Mouse (Mus musculus) liver, embryonic 13.5 days (tissue): ENCODE results near the gene Creg2. TPM values are rescaled to one million over a fixed set of nuclear protein-coding genes. Genes with fewer than 3 reads are reported as not detected.
"Not testable (repeated sequence)": the region's sequence is repeated elsewhere in the genome, so short reads cannot be mapped to it uniquely, and the experiment has no call there.

ENCODE experiments used
- ATAC-seq: fragments of 200-750 bp; cut with Nextera tagmentation; 2 replicates; pipeline ENCODE4 v1.8.0; 2017; ENCODE audit warnings: low read depth, mild to moderate bottlenecking, moderate number of reproducible peaks, moderate library complexity
- DNase-seq: peaks from one replicate; pipeline ENCODE4 v3.0.0; 2022
- H3K27ac ChIP-seq: fragments of 300-500 bp; sonication (generic); 2 replicates; pipeline ENCODE4 v1.5.1; 2015; ENCODE audit warnings: moderate library complexity, mild to moderate bottlenecking, inconsistent platforms
- H3K27me3 ChIP-seq: fragments of 300-500 bp; sonication (generic); 2 replicates; pipeline ENCODE4 v1.6.1; 2015; ENCODE audit warnings: mild to moderate bottlenecking, inconsistent platforms
- H3K36me3 ChIP-seq: fragments of 300-500 bp; sonication (generic); 2 replicates; pipeline ENCODE4 v1.6.1; 2015; ENCODE audit warnings: mild to moderate bottlenecking, inconsistent platforms
- H3K4me1 ChIP-seq: fragments of 300-500 bp; sonication (generic); replicated peaks from 2 replicates; pipeline ENCODE4 v1.6.1; 2015; ENCODE audit warnings: inconsistent platforms
- H3K4me2 ChIP-seq: fragments of 300-500 bp; sonication (generic); 2 replicates; pipeline ENCODE4 v1.6.1; 2015; ENCODE audit warnings: inconsistent platforms, mild to moderate bottlenecking, moderate library complexity
- H3K4me3 ChIP-seq: fragments of 300-500 bp; sonication (generic); replicated peaks from 2 replicates; pipeline ENCODE4 v1.5.1; 2015; ENCODE audit warnings: mild to moderate bottlenecking, inconsistent platforms
- H3K9ac ChIP-seq: fragments of 300-500 bp; sonication (generic); 2 replicates; pipeline ENCODE4 v1.6.1; 2015; ENCODE audit warnings: mild to moderate bottlenecking, inconsistent platforms
- H3K9me3 ChIP-seq: fragments of 300-500 bp; sonication (generic); replicated peaks from 2 replicates; pipeline ENCODE4 v1.6.1; 2016; ENCODE audit warnings: inconsistent platforms
- WGBS: fragments of 180-500 bp; shearing (Covaris S2); methylation state at CpG from one replicate; pipeline ENCODE4 v1.1.7; 2015; ENCODE audit not compliant: insufficient replicate concordance; 5-methylcytosine and 5-hydroxymethylcytosine counted together
- polyA plus RNA-seq: library from polyadenylated mRNA; unstranded; fragments of >200 nt; fragmentation: Nextera tagmentation; extraction: Ambion mirVana; gene quantifications from 2 replicates; pipeline ENCODE4 v1.2.1, GENCODE M21; 2015

Gene Creg2
- polyA plus RNA-seq, 1 experiment from 2014 or later: 0.03 TPM

DNA sequence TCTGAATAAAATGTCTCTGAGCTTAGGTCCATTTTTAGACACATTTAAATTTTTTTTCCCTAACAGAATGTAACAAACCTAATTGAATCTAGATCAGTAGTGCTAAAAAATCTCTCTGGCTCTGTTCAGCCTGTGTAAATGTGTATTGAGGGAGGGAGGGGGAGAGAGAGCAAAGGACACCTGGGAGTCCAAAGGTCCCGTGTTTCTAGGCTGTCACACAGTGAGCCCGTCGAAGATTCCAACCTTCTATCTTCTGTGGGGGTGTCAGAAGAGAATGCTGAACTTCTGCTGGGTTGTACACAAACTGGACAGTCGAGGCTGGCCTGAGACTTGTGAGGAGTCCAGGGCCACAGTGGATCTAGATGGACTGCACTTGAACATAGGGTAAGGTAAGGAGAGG is 59.2 kb downstream of the Creg2 start:
- WGBS: 54% methylated on average over 4 of the region's 4 CpGs
- no peaks in the 10 kb centered on the region for H3K36me3 ChIP-seq
- H3K4me2 ChIP-seq: no peak overlapping the region
- no peak overlapping the region for H3K4me3 ChIP-seq
- no peak overlapping the region for H3K9ac ChIP-seq
- DNase-seq (no peak), ATAC-seq (peak; percentile 72)
- H3K27ac ChIP-seq: no peak overlapping the region
- no peaks in the 10 kb centered on the region for H3K27me3 ChIP-seq
- no peaks in the 10 kb centered on the region for H3K9me3 ChIP-seq
- H3K4me1 ChIP-seq: 0 out of 2 replicates have a peak, but pooled peaks cover 2% of the 10 kb centered on the region

DNA sequence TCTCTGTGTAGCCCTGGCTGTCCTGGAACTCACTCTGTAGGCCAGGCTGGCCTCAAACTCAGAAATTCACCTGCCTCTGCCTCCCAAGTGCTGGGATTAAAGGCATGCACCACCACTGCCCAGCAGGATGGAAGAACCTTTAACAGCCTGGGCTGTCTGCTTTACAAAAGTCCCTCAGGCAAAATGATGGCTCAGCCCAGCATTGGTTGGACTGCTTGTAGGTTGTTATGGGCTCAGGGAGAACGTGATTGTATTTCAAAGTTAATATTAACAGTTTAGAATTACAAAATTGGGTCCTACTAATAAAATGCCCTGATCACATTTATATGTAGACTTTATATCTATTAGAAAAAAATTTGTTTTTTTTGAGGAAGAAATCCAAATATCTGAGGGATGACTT is 59.7 kb downstream of the Creg2 start:
- H3K9ac ChIP-seq, H3K36me3 ChIP-seq, DNase-seq, H3K27me3 ChIP-seq, H3K9me3 ChIP-seq, H3K4me1 ChIP-seq, H3K27ac ChIP-seq, H3K4me2 ChIP-seq, ATAC-seq, H3K4me3 ChIP-seq: not testable (repeated sequence)
- WGBS: 43% methylated on average over 1 of the region's 1 CpGs

DNA sequence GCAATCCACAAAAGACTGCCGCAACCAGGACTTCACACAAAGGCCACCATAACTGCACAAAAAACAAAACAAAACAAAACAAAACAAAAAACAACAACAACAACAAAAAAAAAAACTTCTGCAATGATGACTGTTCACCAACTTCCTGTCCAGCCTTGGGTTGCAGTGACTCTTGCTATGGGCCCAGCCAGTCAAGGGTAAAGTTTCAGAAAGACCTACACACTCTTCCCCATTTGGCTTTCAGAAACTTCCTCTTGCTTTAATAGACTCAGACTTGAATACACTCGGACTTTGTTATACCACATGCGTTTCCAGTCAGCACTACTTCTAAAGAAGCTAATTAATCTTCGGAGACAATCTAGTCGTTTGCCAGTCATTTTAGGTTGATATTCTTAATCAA is 61.1 kb downstream of the Creg2 start:
- Histone ChIP-seq H3K36me3 (no peaks in the 10 kb centered on the region), H3K9me3 (no peaks in the 10 kb centered on the region), H3K4me3 (no peak overlapping the region), H3K27me3 (no peaks in the 10 kb centered on the region), H3K4me2 (no peak overlapping the region), H3K4me1 (0 out of 2 replicates have a peak, but pooled peaks cover 2% of the 10 kb centered on the region), H3K9ac (no peak overlapping the region), H3K27ac (no peak overlapping the region)
- WGBS: 39% methylated on average over 5 of the region's 5 CpGs
- no peak for DNase-seq
- no peak for ATAC-seq

DNA sequence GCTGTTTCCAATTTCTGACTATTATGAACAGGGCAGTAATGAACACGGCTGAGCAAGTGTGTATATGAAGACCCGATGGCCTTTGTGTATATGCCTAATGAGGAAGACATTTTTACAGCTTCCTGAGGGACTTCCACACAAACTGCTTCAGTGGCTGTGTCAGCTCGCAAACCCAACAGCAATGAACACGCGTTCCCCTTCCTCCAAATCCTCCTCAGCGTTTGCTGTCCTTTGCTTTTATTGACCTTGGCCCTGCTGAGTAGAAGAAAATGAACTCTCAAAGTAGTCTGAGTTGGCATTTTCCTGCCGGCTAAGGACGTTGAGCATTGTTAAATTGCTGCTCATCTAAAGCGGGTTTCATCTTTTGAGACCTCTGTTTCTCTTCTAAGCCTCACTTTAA is 65.9 kb downstream of the Creg2 start:
- H3K9ac ChIP-seq: no peak overlapping the region
- no peaks in the 10 kb centered on the region for H3K9me3 ChIP-seq
- H3K27me3 ChIP-seq: no peaks in the 10 kb centered on the region
- no peak for ATAC-seq
- H3K36me3 ChIP-seq: no peaks in the 10 kb centered on the region
- H3K4me3 ChIP-seq: no peak overlapping the region
- H3K4me1 ChIP-seq: no peaks in the 10 kb centered on the region
- 63% methylated on average over 9 of the region's 9 CpGs for WGBS
- no peak overlapping the region for H3K4me2 ChIP-seq
- no peak for DNase-seq
- H3K27ac ChIP-seq: no peak overlapping the region

DNA sequence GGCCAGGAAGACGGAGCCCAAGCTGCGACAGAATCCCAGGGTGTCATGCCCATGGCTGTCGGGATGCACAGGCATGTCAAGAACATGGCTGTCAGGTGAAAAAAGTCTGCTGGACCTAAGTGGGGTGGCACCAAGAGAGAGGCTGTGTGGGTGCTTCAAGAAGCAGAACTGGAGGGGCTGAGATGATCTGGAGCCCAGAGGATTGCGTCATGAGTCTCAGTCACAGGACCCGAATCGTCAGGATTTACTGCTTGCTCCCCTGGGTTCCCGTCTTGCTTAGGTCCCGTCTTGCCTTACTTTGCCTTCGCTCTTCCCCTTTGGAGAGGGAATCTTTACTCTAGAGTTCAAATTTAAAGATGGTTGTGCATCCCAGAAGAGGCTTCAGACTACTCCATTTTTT is 68.1 kb downstream of the Creg2 start:
- no peak for ATAC-seq
- Histone ChIP-seq H3K36me3 (no peaks in the 10 kb centered on the region), H3K27ac (no peak overlapping the region), H3K4me3 (no peak overlapping the region), H3K4me2 (no peak overlapping the region), H3K9ac (no peak overlapping the region), H3K27me3 (no peaks in the 10 kb centered on the region), H3K9me3 (no peaks in the 10 kb centered on the region), H3K4me1 (peaks cover 6% of the 10 kb centered on the region)
- WGBS: 70% methylated on average over 9 of the region's 9 CpGs
- no peak for DNase-seq

DNA sequence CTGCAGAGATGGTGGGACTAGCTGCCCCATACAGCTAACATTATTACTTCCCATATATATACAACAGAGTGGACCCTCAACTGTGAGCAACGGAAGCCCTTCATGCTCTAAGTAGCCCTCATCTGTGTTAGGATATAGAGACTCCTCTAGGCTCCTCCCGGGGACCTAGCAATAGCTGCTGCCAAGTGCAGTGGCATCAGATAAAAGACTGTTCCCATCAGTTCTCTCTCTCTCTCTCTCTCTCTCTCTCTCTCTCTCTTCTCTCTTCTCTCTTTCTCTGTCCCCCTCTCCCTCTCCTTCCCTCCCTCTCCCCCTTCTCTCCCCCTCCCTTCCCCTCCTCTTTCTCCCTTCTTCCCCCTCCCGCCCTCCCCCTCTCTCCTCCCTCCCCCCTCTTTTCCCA is 70.1 kb downstream of the Creg2 start:
- H3K36me3 ChIP-seq: no peaks in the 10 kb centered on the region
- H3K9me3 ChIP-seq: no peaks in the 10 kb centered on the region
- no peak overlapping the region for H3K9ac ChIP-seq
- ATAC-seq: no peak
- H3K27ac ChIP-seq: no peak overlapping the region
- no peak overlapping the region for H3K4me2 ChIP-seq
- WGBS: 44% methylated on average over 2 of the region's 3 CpGs
- DNase-seq: no peak
- no peak overlapping the region for H3K4me3 ChIP-seq
- H3K27me3 ChIP-seq: no peaks in the 10 kb centered on the region
- H3K4me1 ChIP-seq: peaks cover 21% of the 10 kb centered on the region

DNA sequence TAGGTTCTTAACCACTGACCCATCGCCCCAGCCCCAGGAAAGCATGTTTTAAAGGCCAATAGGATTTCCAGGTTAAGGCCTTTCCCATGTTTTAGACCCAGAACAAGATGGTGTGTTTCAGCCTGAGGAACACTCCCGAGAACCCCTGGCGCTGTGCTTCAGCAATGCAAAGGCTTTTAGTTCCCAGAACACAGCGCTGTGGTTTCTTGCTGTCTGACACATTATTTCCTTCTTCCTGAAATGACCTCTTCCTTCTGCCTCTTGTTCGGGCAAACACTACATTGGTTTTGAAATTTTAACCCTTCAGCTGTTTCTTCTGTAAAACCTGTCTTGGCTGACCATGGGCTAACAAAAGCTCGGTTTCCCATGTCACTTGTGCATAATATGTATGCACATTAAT is 72.1 kb downstream of the Creg2 start:
- no peak for ATAC-seq
- no peak overlapping the region for H3K4me2 ChIP-seq
- peak overlapping the region; percentile 50; the same call in 1 of the 2 replicates for H3K27ac ChIP-seq
- H3K4me3 ChIP-seq: no peak overlapping the region
- peaks cover 41% of the 10 kb centered on the region for H3K4me1 ChIP-seq
- no peaks in the 10 kb centered on the region for H3K27me3 ChIP-seq
- no peak overlapping the region for H3K9ac ChIP-seq
- 25% methylated on average over 6 of the region's 6 CpGs for WGBS
- DNase-seq: no peak
- no peaks in the 10 kb centered on the region for H3K36me3 ChIP-seq
- H3K9me3 ChIP-seq: no peaks in the 10 kb centered on the region

DNA sequence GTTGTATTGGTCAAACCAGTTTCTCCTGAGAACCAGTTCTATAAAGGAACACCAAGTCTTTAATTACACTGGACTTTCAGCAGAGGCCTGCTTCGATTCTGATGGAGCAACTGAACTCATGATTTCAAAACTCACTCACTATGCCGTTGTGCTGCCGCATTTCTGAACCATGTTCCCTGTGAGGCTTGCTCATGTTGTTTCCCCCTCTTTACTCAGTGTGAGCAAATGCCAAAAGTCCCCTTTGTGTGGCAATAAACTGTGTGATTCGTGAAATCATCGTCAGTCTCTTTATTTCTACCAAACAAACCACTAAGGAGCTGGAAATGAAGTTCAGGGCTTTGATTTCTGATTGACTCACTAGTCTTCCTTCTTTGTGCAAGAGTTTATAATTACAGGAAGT is 72.8 kb downstream of the Creg2 start:
- Histone ChIP-seq H3K27ac (peak overlapping the region; percentile 50; the same call in 1 of the 2 replicates), H3K4me3 (no peak overlapping the region), H3K27me3 (no peaks in the 10 kb centered on the region), H3K36me3 (no peaks in the 10 kb centered on the region), H3K4me2 (no peak overlapping the region), H3K9ac (no peak overlapping the region), H3K9me3 (no peaks in the 10 kb centered on the region), H3K4me1 (peaks cover 47% of the 10 kb centered on the region)
- no peak for DNase-seq
- WGBS: 66% methylated on average over 5 of the region's 5 CpGs
- no peak for ATAC-seq

DNA sequence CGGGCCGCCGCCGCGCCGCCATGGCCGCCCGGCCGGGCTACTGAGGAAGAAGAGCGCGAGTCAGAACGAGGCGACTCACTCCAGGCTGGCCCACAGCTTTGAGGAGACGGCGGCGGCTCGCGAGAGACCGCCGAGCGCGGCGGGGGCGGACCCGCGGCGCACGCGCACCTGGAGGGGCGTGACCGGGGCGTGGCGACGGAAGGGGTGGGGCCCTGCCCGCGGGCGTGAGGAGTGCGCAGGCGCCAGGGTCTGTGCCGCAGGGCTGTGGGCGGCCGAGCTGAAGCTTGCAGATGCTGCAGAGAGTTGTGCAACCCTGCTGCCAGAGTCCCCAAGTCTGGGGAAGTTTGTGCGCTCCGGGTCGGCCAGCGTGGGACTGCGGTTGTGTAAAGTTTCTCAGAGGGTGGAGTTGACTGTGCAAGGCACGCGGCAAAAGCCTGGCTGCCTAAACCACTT is 74.0 kb downstream of the Creg2 start, which contains the start of gene Rnf149:
Gene Rnf149 (minus strand): TSS at position 153 of the 453 bp plus-strand sequence.
- Histone ChIP-seq H3K36me3 (no peaks in the 10 kb centered on the region; the same call in 1 of the 2 replicates), H3K27ac (peak within 1 kb of the TSS; percentile 86), H3K9ac (peak within 1 kb of the TSS; percentile 92), H3K4me3 (peak within 1 kb of the TSS; percentile 81), H3K9me3 (no peaks in the 10 kb centered on the region), H3K4me1 (peaks cover 57% of the 10 kb centered on the region), H3K27me3 (no peaks in the 10 kb centered on the region), H3K4me2 (peak within 1 kb of the TSS; percentile 95)
- peak; percentile 92 for DNase-seq
- peak; percentile 93 for ATAC-seq
- WGBS: under 1% methylated on average over 49 of the region's 49 CpGs

DNA sequence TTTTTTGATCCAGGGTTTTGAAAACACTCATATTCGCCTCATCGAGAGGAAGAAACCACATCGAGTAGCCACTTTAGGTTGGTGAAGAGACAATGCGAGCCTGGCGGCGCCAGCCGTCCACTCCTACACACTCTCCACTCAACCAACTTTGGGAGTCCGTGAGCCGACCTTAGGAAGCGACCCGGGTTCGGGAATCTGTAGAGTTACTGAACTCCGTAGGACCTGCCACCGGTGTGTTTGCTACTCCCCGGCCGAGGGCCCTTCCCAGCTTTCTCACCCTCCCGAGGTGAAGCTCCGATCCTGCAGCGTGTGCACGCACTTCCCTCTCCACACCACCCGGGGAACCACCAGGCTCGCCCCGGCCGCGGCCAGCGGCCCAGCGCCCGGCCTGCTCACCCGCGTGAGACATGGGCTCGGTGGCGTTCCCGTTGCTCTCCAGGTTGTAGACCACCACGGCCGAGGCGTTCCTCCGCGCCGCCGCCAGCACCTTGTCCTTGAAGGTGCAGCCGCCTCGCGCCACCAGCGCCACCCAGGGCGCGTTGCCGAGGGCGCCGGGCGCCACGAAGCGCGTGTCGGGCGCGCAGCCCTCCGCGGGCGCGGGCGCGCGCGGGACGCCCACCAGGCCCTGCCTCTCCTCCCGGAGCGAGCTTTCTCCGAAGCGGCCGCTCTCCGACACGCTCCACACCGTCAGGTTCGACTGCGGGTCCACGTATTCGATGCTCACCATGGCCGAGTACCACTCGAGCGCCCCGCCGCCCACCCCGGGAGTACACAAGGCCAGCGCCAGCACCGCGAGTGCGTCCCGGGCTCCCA is 74.6 kb downstream of the Creg2 start:
- WGBS: under 1% methylated on average over 83 of the region's 88 CpGs
- Histone ChIP-seq H3K4me3 (peak overlapping the region; percentile 81), H3K36me3 (no peaks in the 10 kb centered on the region; the same call in 1 of the 2 replicates), H3K27me3 (no peaks in the 10 kb centered on the region), H3K9me3 (no peaks in the 10 kb centered on the region), H3K27ac (peak overlapping the region; percentile 86), H3K4me2 (peak overlapping the region; percentile 95), H3K4me1 (peaks cover 61% of the 10 kb centered on the region), H3K9ac (peak overlapping the region; percentile 92)
- DNase-seq (peak; percentile 42), ATAC-seq (peak; percentile 56)

DNA sequence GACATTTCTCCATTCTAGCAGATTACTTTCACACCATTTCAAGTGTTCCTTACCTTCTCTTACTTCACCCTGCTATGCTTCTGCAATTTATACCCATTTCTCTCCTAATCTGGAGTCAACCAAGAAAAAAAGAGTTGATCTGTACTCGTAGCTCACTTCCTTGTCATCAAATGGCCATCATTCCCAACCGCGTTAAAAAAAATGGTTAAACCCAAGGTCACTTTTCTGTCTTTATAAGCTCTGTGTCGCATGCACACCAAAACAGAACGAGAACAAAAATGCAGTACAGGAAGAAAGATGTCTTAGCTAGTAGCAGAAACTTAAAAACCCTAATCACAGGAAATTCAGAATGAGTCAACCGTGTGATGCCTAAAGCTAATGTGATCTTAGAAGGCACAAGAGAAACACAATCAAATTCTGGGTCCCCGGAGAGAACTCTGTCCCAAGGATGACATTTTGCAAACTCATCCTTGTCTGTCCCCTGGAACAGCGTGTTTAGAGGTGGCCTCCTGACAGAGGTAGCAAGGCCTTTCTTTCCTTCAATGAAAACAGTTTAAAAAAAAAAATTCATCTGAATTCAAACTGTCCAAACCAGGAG is 75.4 kb downstream of the Creg2 start:
- ATAC-seq: peak; percentile 18; the same call in 1 of the 2 replicates
- peak overlapping the region; percentile 86 for H3K27ac ChIP-seq
- H3K4me1 ChIP-seq: peaks cover 67% of the 10 kb centered on the region

More for the DNA sequence above, 75.4 kb downstream of the Creg2 start:
- Histone ChIP-seq H3K27me3 (no peaks in the 10 kb centered on the region), H3K36me3 (peaks cover 4% of the 10 kb centered on the region; the same call in 1 of the 2 replicates), H3K4me2 (peak overlapping the region; percentile 95), H3K4me3 (peak overlapping the region; percentile 81), H3K9me3 (no peaks in the 10 kb centered on the region), H3K9ac (peak overlapping the region; percentile 92)
- peak; percentile 18 for DNase-seq
- 3% methylated on average over 8 of the region's 8 CpGs for WGBS
